Mouse (Mus musculus): ENCODE measurements around the gene U2af1l4. TPM values are rescaled to one million over a fixed set of nuclear protein-coding genes. Genes with fewer than 3 reads are reported as not detected.

The U2af1l4 gene
- polyA plus RNA-seq, 1 experiment, result 59.1 TPM

- no peaks in the 10 kb centered on the region for H3K4me1 ChIP-seq (ENCODE audit: control insufficient read depth, insufficient read depth, insufficient read length, low read length)
- no peak overlapping the region for H3K4me3 ChIP-seq (ENCODE audit: insufficient read depth, low read depth, low read length)
- no peak overlapping the region for H3K27ac ChIP-seq (replicated peaks; ENCODE audit: low read depth, low read length)
Measured at GRCm38 (mm10) chr7:30540572-30540971, 22.5 kb upstream of the U2af1l4 start.

GRCm38 (mm10) chr7:30544327-30544726 lies 18.8 kb upstream of the U2af1l4 start:
- Histone ChIP-seq H3K27ac (replicated peaks; ENCODE audit: low read depth, low read length) (no peak overlapping the region), H3K4me3 (ENCODE audit: insufficient read depth, low read depth, low read length) (no peak overlapping the region), H3K4me1 (ENCODE audit: control insufficient read depth, insufficient read depth, insufficient read length, low read length) (no peaks in the 10 kb centered on the region)

- Histone ChIP-seq H3K27ac (replicated peaks; ENCODE audit: low read depth, low read length) (no peak overlapping the region), H3K4me3 (ENCODE audit: insufficient read depth, low read depth, low read length) (no peak overlapping the region), H3K4me1 (ENCODE audit: control insufficient read depth, insufficient read depth, insufficient read length, low read length) (peaks cover 3% of the 10 kb centered on the region)
Measured at GRCm38 (mm10) chr7:30549880-30550279, 13.2 kb upstream of the U2af1l4 start.

GRCm38 (mm10) chr7:30550603-30551002 lies 12.5 kb upstream of the U2af1l4 start:
- Histone ChIP-seq H3K27ac (replicated peaks; ENCODE audit: low read depth, low read length) (no peak overlapping the region), H3K4me1 (ENCODE audit: control insufficient read depth, insufficient read depth, insufficient read length, low read length) (peaks cover 3% of the 10 kb centered on the region), H3K4me3 (ENCODE audit: insufficient read depth, low read depth, low read length) (no peak overlapping the region)

GRCm38 (mm10) chr7:30551445-30552101 lies 11.5 kb upstream of the U2af1l4 start:
- H3K27ac ChIP-seq (replicated peaks; ENCODE audit: low read depth, low read length), result peak overlapping the region; percentile 86
- H3K4me3 ChIP-seq (ENCODE audit: insufficient read depth, low read depth, low read length), result peak overlapping the region; percentile 72
- H3K4me1 ChIP-seq (ENCODE audit: control insufficient read depth, insufficient read depth, insufficient read length, low read length), result peaks cover 3% of the 10 kb centered on the region

- Histone ChIP-seq H3K4me3 (ENCODE audit: insufficient read depth, low read depth, low read length) (peak within 1 kb of the TSS; percentile 72), H3K4me1 (ENCODE audit: control insufficient read depth, insufficient read depth, insufficient read length, low read length) (peaks cover 3% of the 10 kb centered on the region), H3K27ac (replicated peaks; ENCODE audit: low read depth, low read length) (peak within 1 kb of the TSS; percentile 87)
Measured at GRCm38 (mm10) chr7:30552102-30553020, 10.7 kb upstream of the U2af1l4 start, which contains the start of the genes Hspb6 and Proser3. Gene Hspb6, plus strand, starts transcription at chr7:30552178. Gene Proser3, minus strand, starts transcription at chr7:30552299.

GRCm38 (mm10) chr7:30553021-30553589 lies 10.0 kb upstream of the U2af1l4 start:
- peak overlapping the region; percentile 63 for H3K4me3 ChIP-seq (ENCODE audit: insufficient read depth, low read depth, low read length)
- H3K4me1 ChIP-seq (ENCODE audit: control insufficient read depth, insufficient read depth, insufficient read length, low read length), result peaks cover 3% of the 10 kb centered on the region
- peak overlapping the region; percentile 87 for H3K27ac ChIP-seq (replicated peaks; ENCODE audit: low read depth, low read length)

- H3K4me3 ChIP-seq (ENCODE audit: insufficient read depth, low read depth, low read length), result peak overlapping the region; percentile 63
Measured at GRCm38 (mm10) chr7:30553810-30554584, 9.1 kb upstream of the U2af1l4 start.

GRCm38 (mm10) chr7:30556894-30557536 lies 6.1 kb upstream of the U2af1l4 start:
- peaks cover 7% of the 10 kb centered on the region for H3K4me1 ChIP-seq (ENCODE audit: control insufficient read depth, insufficient read depth, insufficient read length, low read length)
- H3K27ac ChIP-seq (replicated peaks; ENCODE audit: low read depth, low read length), result no peak overlapping the region
- H3K4me3 ChIP-seq (ENCODE audit: insufficient read depth, low read depth, low read length), result no peak overlapping the region

More at GRCm38 (mm10) chr7:30553810-30554584, 9.1 kb upstream of the U2af1l4 start:
- Histone ChIP-seq H3K4me1 (ENCODE audit: control insufficient read depth, insufficient read depth, insufficient read length, low read length) (peaks cover 7% of the 10 kb centered on the region), H3K27ac (replicated peaks; ENCODE audit: low read depth, low read length) (peak overlapping the region; percentile 26; the same call in 1 of the 2 replicates)

GRCm38 (mm10) chr7:30557901-30558514 lies 5.1 kb upstream of the U2af1l4 start:
- peak overlapping the region; percentile 43 for H3K27ac ChIP-seq (replicated peaks; ENCODE audit: low read depth, low read length)
- peak overlapping the region; percentile 66 for H3K4me3 ChIP-seq (ENCODE audit: insufficient read depth, low read depth, low read length)
- H3K4me1 ChIP-seq (ENCODE audit: control insufficient read depth, insufficient read depth, insufficient read length, low read length), result peaks cover 7% of the 10 kb centered on the region

GRCm38 (mm10) chr7:30558656-30559442 lies 4.3 kb upstream of the U2af1l4 start:
- Histone ChIP-seq H3K4me3 (ENCODE audit: insufficient read depth, low read depth, low read length) (peak overlapping the region; percentile 66), H3K4me1 (ENCODE audit: control insufficient read depth, insufficient read depth, insufficient read length, low read length) (peaks cover 5% of the 10 kb centered on the region; the same call in 1 of the 2 replicates), H3K27ac (replicated peaks; ENCODE audit: low read depth, low read length) (peak overlapping the region; percentile 43)

GRCm38 (mm10) chr7:30559443-30559954 lies 3.6 kb upstream of the U2af1l4 start, which contains the start of gene Lin37:
Gene Lin37, minus strand, starts transcription at chr7:30559838.
- Histone ChIP-seq H3K4me1 (ENCODE audit: control insufficient read depth, insufficient read depth, insufficient read length, low read length) (0 out of 2 replicates have a peak, but pooled peaks cover 7% of the 10 kb centered on the region), H3K27ac (replicated peaks; ENCODE audit: low read depth, low read length) (peak within 1 kb of the TSS; percentile 43), H3K4me3 (ENCODE audit: insufficient read depth, low read depth, low read length) (peak within 1 kb of the TSS; percentile 66)

- no peak overlapping the region for H3K27ac ChIP-seq (replicated peaks; ENCODE audit: low read depth, low read length)
- 0 out of 2 replicates have a peak, but pooled peaks cover 7% of the 10 kb centered on the region for H3K4me1 ChIP-seq (ENCODE audit: control insufficient read depth, insufficient read depth, insufficient read length, low read length)
- no peak overlapping the region for H3K4me3 ChIP-seq (ENCODE audit: insufficient read depth, low read depth, low read length)
Measured at GRCm38 (mm10) chr7:30560296-30560695, 2.8 kb upstream of the U2af1l4 start.

Measured in brown adipose tissue, adult 24 weeks (tissue).